Mouse (Mus musculus) bone marrow macrophage, adult 2 months (primary cell): ENCODE results near the gene Magi2. TPM values are rescaled to one million over a fixed set of nuclear protein-coding genes. Genes with fewer than 3 reads are reported as not detected.

Experiments used
- H3K27ac ChIP-seq: 2 replicates; pipeline ENCODE4 v1.5.1; 2012; ENCODE audit warnings: low read depth, low read length; ENCODE audit not compliant: insufficient read depth
- H3K4me1 ChIP-seq: 2 replicates; pipeline ENCODE4 v1.6.1; 2012; ENCODE audit warnings: low read length; ENCODE audit not compliant: control insufficient read depth, insufficient read depth
- H3K4me3 ChIP-seq: 2 replicates; pipeline ENCODE4 v1.5.1; 2012; ENCODE audit warnings: mild to moderate bottlenecking, low read length, moderate library complexity; ENCODE audit not compliant: insufficient read depth
- CTCF ChIP-seq: IDR thresholded peaks from 2 replicates; pipeline ENCODE4 v1.5.1; 2012; ENCODE audit warnings: low read depth, mild to moderate bottlenecking, low read length, moderate library complexity
- POLR2A ChIP-seq: IDR thresholded peaks from 2 replicates; pipeline ENCODE4 v1.6.1; 2012; ENCODE audit warnings: mild to moderate bottlenecking, low read depth, low read length, borderline replicate concordance
- polyA plus RNA-seq: library from polyadenylated mRNA; stranded (reverse); fragments of >200 nt; gene quantifications from 2 replicates; pipeline ENCODE4 v1.2.4, GENCODE M21; 2012; ENCODE audit not compliant: missing spikeins, insufficient read depth, insufficient read length

The Magi2 gene
- polyA plus RNA-seq, 1 experiment: 0.46 TPM

GRCm38 (mm10) chr5:20559378-20559777 lies 1332.5 kb downstream of the Magi2 start:
- Histone ChIP-seq H3K27ac (no peak overlapping the region), H3K4me1 (no peaks in the 10 kb centered on the region), H3K4me3 (no peak overlapping the region)
- no peak for TF ChIP-seq CTCF
- TF ChIP-seq POLR2A: no peak

GRCm38 (mm10) chr5:20559821-20560220 lies 1333.0 kb downstream of the Magi2 start:
- TF ChIP-seq CTCF (no peak), POLR2A (no peak)
- Histone ChIP-seq H3K27ac (no peak overlapping the region), H3K4me3 (no peak overlapping the region), H3K4me1 (no peaks in the 10 kb centered on the region)

GRCm38 (mm10) chr5:20568421-20568820 lies 1341.6 kb downstream of the Magi2 start:
- Histone ChIP-seq H3K27ac (no peak overlapping the region), H3K4me3 (no peak overlapping the region), H3K4me1 (no peaks in the 10 kb centered on the region)
- no peak for TF ChIP-seq CTCF
- TF ChIP-seq POLR2A: no peak

GRCm38 (mm10) chr5:20568966-20569365 lies 1342.1 kb downstream of the Magi2 start:
- Histone ChIP-seq H3K27ac (no peak overlapping the region), H3K4me1 (no peaks in the 10 kb centered on the region), H3K4me3 (no peak overlapping the region)
- TF ChIP-seq POLR2A (no peak), CTCF (no peak)

- TF ChIP-seq POLR2A: no peak
- TF ChIP-seq CTCF: no peak
- Histone ChIP-seq H3K4me3 (no peak overlapping the region), H3K27ac (no peak overlapping the region), H3K4me1 (no peaks in the 10 kb centered on the region)
Measured at GRCm38 (mm10) chr5:20574816-20575215, 1348.0 kb downstream of the Magi2 start.

GRCm38 (mm10) chr5:20575798-20576197 lies 1349.0 kb downstream of the Magi2 start:
- Histone ChIP-seq H3K4me1 (no peaks in the 10 kb centered on the region), H3K4me3 (no peak overlapping the region), H3K27ac (no peak overlapping the region)
- no peak for TF ChIP-seq POLR2A
- TF ChIP-seq CTCF: no peak

- Histone ChIP-seq H3K4me3 (no peak overlapping the region), H3K4me1 (no peaks in the 10 kb centered on the region), H3K27ac (no peak overlapping the region)
- TF ChIP-seq CTCF (no peak), POLR2A (no peak)
Measured at GRCm38 (mm10) chr5:20576266-20576665, 1349.4 kb downstream of the Magi2 start.

- no peaks in the 10 kb centered on the region for H3K4me1 ChIP-seq
- no peak overlapping the region for H3K4me3 ChIP-seq
- TF ChIP-seq CTCF (no peak), POLR2A (no peak)
Measured at GRCm38 (mm10) chr5:20578666-20579065, 1351.8 kb downstream of the Magi2 start.

GRCm38 (mm10) chr5:20580619-20581018 lies 1353.8 kb downstream of the Magi2 start:
- H3K4me3 ChIP-seq: no peak overlapping the region
- TF ChIP-seq POLR2A (no peak), CTCF (no peak)
- no peaks in the 10 kb centered on the region for H3K4me1 ChIP-seq
- no peak overlapping the region for H3K27ac ChIP-seq

More at GRCm38 (mm10) chr5:20578666-20579065, 1351.8 kb downstream of the Magi2 start:
- no peak overlapping the region for H3K27ac ChIP-seq

- Histone ChIP-seq H3K27ac (no peak overlapping the region), H3K4me1 (no peaks in the 10 kb centered on the region), H3K4me3 (no peak overlapping the region)
- TF ChIP-seq CTCF (no peak), POLR2A (no peak)
Measured at GRCm38 (mm10) chr5:20582995-20583435, 1356.2 kb downstream of the Magi2 start.

- Histone ChIP-seq H3K4me3 (no peak overlapping the region), H3K27ac (no peak overlapping the region), H3K4me1 (no peaks in the 10 kb centered on the region)
- TF ChIP-seq POLR2A: no peak
- TF ChIP-seq CTCF: no peak
Measured at GRCm38 (mm10) chr5:20583639-20584038, 1356.8 kb downstream of the Magi2 start.
